Mouse (Mus musculus): ENCODE measurements around the gene Tmem219. TPM values are rescaled to one million over a fixed set of nuclear protein-coding genes. Genes with fewer than 3 reads are reported as not detected.
A peak's percentile ranks its signal among the peaks of the same experiment; 100 is the strongest.

Gene Tmem219
- polyA plus RNA-seq, 1 experiment from 2014 or later, result 34.9 TPM

- Histone ChIP-seq H3K4me1 (ENCODE audit: control insufficient read depth, insufficient read depth, low read length) (peaks cover 30% of the 10 kb centered on the region), H3K36me3 (ENCODE audit: control insufficient read depth, insufficient read depth, low read length) (peaks cover 24% of the 10 kb centered on the region), H3K27ac (replicated peaks; ENCODE audit: low read depth, low read length) (peak overlapping the region; percentile 95; the same call in 1 of the 2 replicates), H3K9ac (replicated peaks; ENCODE audit: low read length) (peak overlapping the region; percentile 81), H3K4me2 (ENCODE audit: low read length) (peak overlapping the region; percentile 98), H3K27me3 (ENCODE audit: control insufficient read depth, insufficient read depth, low read length) (no peaks in the 10 kb centered on the region), H3K9me3 (ENCODE audit: control insufficient read depth, low read length) (no peaks in the 10 kb centered on the region), H3K4me3 (replicated peaks; ENCODE audit: low read depth, low read length) (peak overlapping the region; percentile 64)
- ATAC-seq (ENCODE audit: low FRiP score, low TSS enrichment), result no peak
- 22% methylated on average over 4 of the region's 4 CpGs for WGBS
- no peak for DNase-seq
These were observed 29.0 kb upstream of the Tmem219 start for GRCm38 (mm10) chr7:126951741-126952140.

- Histone ChIP-seq H3K4me3 (replicated peaks; ENCODE audit: low read depth, low read length) (peak overlapping the region; percentile 64), H3K36me3 (ENCODE audit: control insufficient read depth, insufficient read depth, low read length) (peaks cover 25% of the 10 kb centered on the region), H3K27me3 (ENCODE audit: control insufficient read depth, insufficient read depth, low read length) (no peaks in the 10 kb centered on the region), H3K4me1 (ENCODE audit: control insufficient read depth, insufficient read depth, low read length) (peaks cover 30% of the 10 kb centered on the region), H3K9me3 (ENCODE audit: control insufficient read depth, low read length) (no peaks in the 10 kb centered on the region), H3K27ac (replicated peaks; ENCODE audit: low read depth, low read length) (peak overlapping the region; percentile 95), H3K4me2 (ENCODE audit: low read length) (peak overlapping the region; percentile 98), H3K9ac (replicated peaks; ENCODE audit: low read length) (peak overlapping the region; percentile 81)
- peak; percentile 41 for DNase-seq
- 5% methylated on average over 26 of the region's 26 CpGs for WGBS
- ATAC-seq (ENCODE audit: low FRiP score, low TSS enrichment), result 0 out of 2 replicates have a peak, but pooled peaks have one; percentile 12
These were observed 28.2 kb upstream of the Tmem219 start for GRCm38 (mm10) chr7:126950647-126951615.

GRCm38 (mm10) chr7:126949793-126950646 lies 27.3 kb upstream of the Tmem219 start, which contains the start of gene Sez6l2:
Gene Sez6l2, plus strand, starts transcription at chr7:126950563.
- H3K9me3 ChIP-seq (ENCODE audit: control insufficient read depth, low read length), result no peaks in the 10 kb centered on the region
- H3K4me3 ChIP-seq (replicated peaks; ENCODE audit: low read depth, low read length), result peak within 1 kb of the TSS; percentile 64
- DNase-seq, result peak; percentile 90
- peak within 1 kb of the TSS; percentile 81 for H3K9ac ChIP-seq (replicated peaks; ENCODE audit: low read length)
- peaks cover 24% of the 10 kb centered on the region for H3K36me3 ChIP-seq (ENCODE audit: control insufficient read depth, insufficient read depth, low read length)
- peak; percentile 85 for ATAC-seq (ENCODE audit: low FRiP score, low TSS enrichment)
- no peaks in the 10 kb centered on the region for H3K27me3 ChIP-seq (ENCODE audit: control insufficient read depth, insufficient read depth, low read length)
- under 1% methylated on average over 42 of the region's 42 CpGs for WGBS
- peaks cover 30% of the 10 kb centered on the region for H3K4me1 ChIP-seq (ENCODE audit: control insufficient read depth, insufficient read depth, low read length)
- H3K4me2 ChIP-seq (ENCODE audit: low read length), result peak within 1 kb of the TSS; percentile 98
- peak within 1 kb of the TSS; percentile 95 for H3K27ac ChIP-seq (replicated peaks; ENCODE audit: low read depth, low read length)

- peak; percentile 79 for DNase-seq
- H3K4me2 ChIP-seq (ENCODE audit: low read length), result peak within 1 kb of the TSS; percentile 98
- H3K9ac ChIP-seq (replicated peaks; ENCODE audit: low read length), result peak within 1 kb of the TSS; percentile 81
- H3K27ac ChIP-seq (replicated peaks; ENCODE audit: low read depth, low read length), result peak within 1 kb of the TSS; percentile 95
- no peaks in the 10 kb centered on the region for H3K9me3 ChIP-seq (ENCODE audit: control insufficient read depth, low read length)
- WGBS, result under 1% methylated on average over 21 of the region's 21 CpGs
- H3K27me3 ChIP-seq (ENCODE audit: control insufficient read depth, insufficient read depth, low read length), result no peaks in the 10 kb centered on the region
- H3K4me1 ChIP-seq (ENCODE audit: control insufficient read depth, insufficient read depth, low read length), result peaks cover 30% of the 10 kb centered on the region
- peak within 1 kb of the TSS; percentile 64 for H3K4me3 ChIP-seq (replicated peaks; ENCODE audit: low read depth, low read length)
- peaks cover 27% of the 10 kb centered on the region for H3K36me3 ChIP-seq (ENCODE audit: control insufficient read depth, insufficient read depth, low read length)
- peak; percentile 72 for ATAC-seq (ENCODE audit: low FRiP score, low TSS enrichment)
These were observed 26.7 kb upstream of the Tmem219 start, which contains the start of gene Asphd1 for GRCm38 (mm10) chr7:126949403-126949792. Gene Asphd1, minus strand, starts transcription at chr7:126949582.

- H3K4me1 ChIP-seq (ENCODE audit: control insufficient read depth, insufficient read depth, low read length), result peaks cover 30% of the 10 kb centered on the region
- peak overlapping the region; percentile 98 for H3K4me2 ChIP-seq (ENCODE audit: low read length)
- H3K27ac ChIP-seq (replicated peaks; ENCODE audit: low read depth, low read length), result peak overlapping the region; percentile 95
- ATAC-seq (ENCODE audit: low FRiP score, low TSS enrichment), result no peak
- H3K36me3 ChIP-seq (ENCODE audit: control insufficient read depth, insufficient read depth, low read length), result peaks cover 21% of the 10 kb centered on the region
- peak; percentile 9 for DNase-seq
- H3K4me3 ChIP-seq (replicated peaks; ENCODE audit: low read depth, low read length), result peak overlapping the region; percentile 64
- H3K9me3 ChIP-seq (ENCODE audit: control insufficient read depth, low read length), result no peaks in the 10 kb centered on the region
- no peaks in the 10 kb centered on the region for H3K27me3 ChIP-seq (ENCODE audit: control insufficient read depth, insufficient read depth, low read length)
- peak overlapping the region; percentile 81 for H3K9ac ChIP-seq (replicated peaks; ENCODE audit: low read length)
- WGBS, result 75% methylated on average over 10 of the region's 10 CpGs
These were observed 25.9 kb upstream of the Tmem219 start for GRCm38 (mm10) chr7:126948626-126949025.

- WGBS, result 43% methylated on average over 3 of the region's 3 CpGs
These were observed 23.8 kb upstream of the Tmem219 start for GRCm38 (mm10) chr7:126946530-126946929.

GRCm38 (mm10) chr7:126941801-126942200 lies 19.1 kb upstream of the Tmem219 start:
- peaks cover 40% of the 10 kb centered on the region for H3K36me3 ChIP-seq (ENCODE audit: control insufficient read depth, insufficient read depth, low read length)
- WGBS, result 40% methylated on average over 5 of the region's 5 CpGs
- no peak overlapping the region for H3K9ac ChIP-seq (replicated peaks; ENCODE audit: low read length)
- no peak overlapping the region for H3K4me3 ChIP-seq (replicated peaks; ENCODE audit: low read depth, low read length)
- no peak for ATAC-seq (ENCODE audit: low FRiP score, low TSS enrichment)
- H3K4me1 ChIP-seq (ENCODE audit: control insufficient read depth, insufficient read depth, low read length), result no peaks in the 10 kb centered on the region
- DNase-seq, result peak; percentile 11
- no peaks in the 10 kb centered on the region for H3K9me3 ChIP-seq (ENCODE audit: control insufficient read depth, low read length)
- H3K4me2 ChIP-seq (ENCODE audit: low read length), result no peak overlapping the region
- H3K27ac ChIP-seq (replicated peaks; ENCODE audit: low read depth, low read length), result no peak overlapping the region
- H3K27me3 ChIP-seq (ENCODE audit: control insufficient read depth, insufficient read depth, low read length), result no peaks in the 10 kb centered on the region

More at GRCm38 (mm10) chr7:126946530-126946929, 23.8 kb upstream of the Tmem219 start:
- DNase-seq (peak; percentile 43), ATAC-seq (ENCODE audit: low FRiP score, low TSS enrichment) (no peak)
- Histone ChIP-seq H3K27me3 (ENCODE audit: control insufficient read depth, insufficient read depth, low read length) (no peaks in the 10 kb centered on the region), H3K27ac (replicated peaks; ENCODE audit: low read depth, low read length) (no peak overlapping the region), H3K9me3 (ENCODE audit: control insufficient read depth, low read length) (no peaks in the 10 kb centered on the region), H3K36me3 (ENCODE audit: control insufficient read depth, insufficient read depth, low read length) (peaks cover 31% of the 10 kb centered on the region), H3K9ac (replicated peaks; ENCODE audit: low read length) (no peak overlapping the region), H3K4me1 (ENCODE audit: control insufficient read depth, insufficient read depth, low read length) (peaks cover 15% of the 10 kb centered on the region), H3K4me3 (replicated peaks; ENCODE audit: low read depth, low read length) (no peak overlapping the region), H3K4me2 (ENCODE audit: low read length) (no peak overlapping the region)

- peaks cover 45% of the 10 kb centered on the region for H3K36me3 ChIP-seq (ENCODE audit: control insufficient read depth, insufficient read depth, low read length)
- no peaks in the 10 kb centered on the region for H3K9me3 ChIP-seq (ENCODE audit: control insufficient read depth, low read length)
- ATAC-seq (ENCODE audit: low FRiP score, low TSS enrichment) (no peak), DNase-seq (no peak)
- no peak overlapping the region for H3K9ac ChIP-seq (replicated peaks; ENCODE audit: low read length)
- 61% methylated on average over 6 of the region's 6 CpGs for WGBS
- H3K4me3 ChIP-seq (replicated peaks; ENCODE audit: low read depth, low read length), result no peak overlapping the region
- no peaks in the 10 kb centered on the region for H3K27me3 ChIP-seq (ENCODE audit: control insufficient read depth, insufficient read depth, low read length)
- no peak overlapping the region for H3K4me2 ChIP-seq (ENCODE audit: low read length)
- H3K4me1 ChIP-seq (ENCODE audit: control insufficient read depth, insufficient read depth, low read length), result no peaks in the 10 kb centered on the region
- no peak overlapping the region for H3K27ac ChIP-seq (replicated peaks; ENCODE audit: low read depth, low read length)
These were observed 18.5 kb upstream of the Tmem219 start for GRCm38 (mm10) chr7:126941171-126941570.

Measured in midbrain, embryonic 14.5 days (tissue).